Mouse (Mus musculus): ENCODE measurements at regions not wholly inside any gene's neighbourhood (a gene's known extent, or its start where the extent isn't known, plus 50 kb on each side); places are given as distances from the start of the nearest gene placed in this dataset.

- TF ChIP-seq GATA1 (IDR thresholded peaks at IDR 0.05; ENCODE audit: low read length), result no peak
- no peak for TF ChIP-seq TAL1 (IDR thresholded peaks at IDR 0.05; ENCODE audit: low read length)
Observed at GRCm38 (mm10) chr13:101215792-101216221, 382.6 kb upstream of the Slc30a5 start.
